Mouse (Mus musculus) layer of hippocampus, adult 8-10 months (tissue): ENCODE measurements around the gene Olfr718-ps1. TPM values are rescaled to one million over a fixed set of nuclear protein-coding genes. Genes with fewer than 3 reads are reported as not detected.

Source experiments
- DNase-seq, 2 experiments: peaks; one replicate each; pipeline ENCODE4 v3.0.0; 2022; ENCODE audit warnings: low spot score in 2 of 2
- microRNA-seq, 2 experiments: library from miRNA; unstranded; fragments of <30 nt; microRNA quantifications; one replicate each; pipeline ENCODE4 v1.2.0; 2022
- total RNA-seq, 4 experiments: library from RNA; stranded (reverse); gene quantifications; 2 replicates each; pipeline ENCODE4 v1.2.4; 2022

Olfr718-ps1 gene
- total RNA-seq, 4 experiments from 2014 or later = 0.09 to 0.29 (median 0.16) TPM

DNA sequence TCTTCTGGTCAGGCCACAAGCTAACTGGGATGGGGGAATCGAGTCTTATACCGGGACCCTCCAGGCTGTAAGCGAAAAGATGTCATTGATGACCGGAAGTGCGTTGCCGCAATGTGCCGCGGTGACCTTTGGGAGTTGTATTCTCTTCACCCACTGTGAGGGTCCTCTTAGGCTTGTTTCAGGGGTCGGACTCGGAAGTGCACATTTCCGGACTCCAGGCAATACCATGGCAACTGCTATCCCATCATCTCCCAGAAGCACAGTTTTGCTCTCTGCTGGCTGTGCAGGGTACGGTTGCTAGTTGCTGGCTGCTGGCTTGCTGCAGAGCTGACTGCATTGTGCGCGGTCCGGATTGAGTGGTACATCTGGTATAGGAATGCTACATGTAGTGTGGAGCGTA is 18.3 kb downstream of the Olfr718-ps1 start:
- DNase-seq = no peak

DNA sequence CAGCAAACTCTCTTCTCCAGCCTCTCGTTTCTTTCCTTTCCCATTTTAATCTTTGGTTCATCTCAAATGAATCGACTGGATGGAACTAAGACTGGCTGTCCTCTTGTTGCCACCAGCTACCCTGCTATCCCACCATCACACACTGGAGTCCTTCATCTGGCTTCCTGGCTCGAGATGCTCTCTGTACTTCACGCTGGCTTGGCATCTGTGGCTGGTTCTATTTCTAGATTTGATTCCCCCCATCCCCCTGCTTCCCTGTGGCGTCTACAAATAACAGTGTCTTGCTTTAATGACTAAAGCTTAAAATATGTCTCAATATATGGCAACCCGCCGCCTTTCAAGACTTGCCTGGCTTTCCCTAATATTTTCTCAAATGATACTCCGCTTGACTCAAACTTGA is 19.5 kb downstream of the Olfr718-ps1 start:
- peak in 1 of 2 experiments; percentile 28 for DNase-seq

DNA sequence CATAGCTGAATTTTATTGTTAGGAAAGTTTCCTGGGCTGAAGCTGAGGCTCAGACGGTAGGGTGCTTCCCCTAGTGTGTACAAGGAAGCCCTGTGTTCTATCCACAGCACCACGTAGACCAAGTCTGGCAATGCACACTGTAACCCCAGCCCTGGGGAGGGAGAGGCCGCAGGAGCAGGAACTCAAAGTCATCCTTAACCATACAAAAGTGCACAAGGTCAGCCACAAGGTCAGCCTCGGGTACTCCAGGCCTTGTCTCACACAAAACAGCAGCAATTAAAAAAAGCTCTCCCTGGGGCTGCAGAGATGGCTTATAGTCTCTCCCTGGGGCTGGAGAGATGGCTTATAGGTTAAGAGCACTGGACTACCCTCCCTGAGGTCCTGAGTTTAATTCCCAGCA is 20.5 kb downstream of the Olfr718-ps1 start:
- no peak for DNase-seq

- DNase-seq = no peak
These were observed 21.3 kb downstream of the Olfr718-ps1 start for GRCm38 (mm10) chr5:143126089-143126488.

DNA sequence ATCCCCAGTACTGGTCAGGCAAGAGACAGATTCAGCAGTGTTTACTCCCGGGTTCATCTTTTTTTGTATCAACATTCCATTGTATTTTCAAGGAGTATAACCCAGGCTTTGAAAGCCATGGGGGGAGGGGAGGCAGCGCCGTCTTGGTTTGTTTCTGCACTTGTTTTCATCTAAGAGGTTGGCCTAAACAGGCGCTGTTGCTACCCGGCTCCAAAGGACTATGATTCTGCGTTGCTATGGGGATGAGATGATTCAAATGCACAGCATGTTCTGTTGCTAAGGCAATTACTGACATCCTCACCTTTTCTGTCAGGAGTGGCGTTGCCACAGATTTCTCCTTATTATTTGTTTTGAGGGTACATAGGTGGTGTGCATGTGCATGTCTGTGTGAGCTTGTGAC is 21.8 kb downstream of the Olfr718-ps1 start:
- peak; percentile 37 to 61 for DNase-seq

GRCm38 (mm10) chr5:143124805-143125378 is 22.5 kb downstream of the Olfr718-ps1 start:
- DNase-seq = no peak

DNA sequence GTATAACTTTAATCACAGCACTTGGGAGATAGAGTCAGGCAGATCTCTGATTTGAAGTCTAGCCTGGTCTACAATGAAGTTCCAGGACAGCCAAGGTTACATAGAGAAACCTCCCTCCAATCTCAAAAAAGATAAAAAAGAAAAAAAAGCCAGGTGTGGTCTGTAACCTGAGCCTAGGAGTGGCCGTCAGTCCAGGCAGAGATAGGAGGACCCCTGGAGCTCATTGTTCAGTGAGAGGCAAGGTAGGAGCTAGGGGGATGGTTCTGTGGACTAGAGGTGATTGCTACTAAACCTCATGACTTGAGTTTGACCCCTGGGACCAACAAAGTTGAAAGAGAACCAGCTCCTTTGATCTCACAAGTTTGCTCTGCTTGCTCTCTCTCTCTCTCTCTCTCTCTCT is 24.7 kb downstream of the Olfr718-ps1 start:
- no peak for DNase-seq

- no peak for DNase-seq
These were observed 25.3 kb downstream of the Olfr718-ps1 start for GRCm38 (mm10) chr5:143122125-143122524.

DNA sequence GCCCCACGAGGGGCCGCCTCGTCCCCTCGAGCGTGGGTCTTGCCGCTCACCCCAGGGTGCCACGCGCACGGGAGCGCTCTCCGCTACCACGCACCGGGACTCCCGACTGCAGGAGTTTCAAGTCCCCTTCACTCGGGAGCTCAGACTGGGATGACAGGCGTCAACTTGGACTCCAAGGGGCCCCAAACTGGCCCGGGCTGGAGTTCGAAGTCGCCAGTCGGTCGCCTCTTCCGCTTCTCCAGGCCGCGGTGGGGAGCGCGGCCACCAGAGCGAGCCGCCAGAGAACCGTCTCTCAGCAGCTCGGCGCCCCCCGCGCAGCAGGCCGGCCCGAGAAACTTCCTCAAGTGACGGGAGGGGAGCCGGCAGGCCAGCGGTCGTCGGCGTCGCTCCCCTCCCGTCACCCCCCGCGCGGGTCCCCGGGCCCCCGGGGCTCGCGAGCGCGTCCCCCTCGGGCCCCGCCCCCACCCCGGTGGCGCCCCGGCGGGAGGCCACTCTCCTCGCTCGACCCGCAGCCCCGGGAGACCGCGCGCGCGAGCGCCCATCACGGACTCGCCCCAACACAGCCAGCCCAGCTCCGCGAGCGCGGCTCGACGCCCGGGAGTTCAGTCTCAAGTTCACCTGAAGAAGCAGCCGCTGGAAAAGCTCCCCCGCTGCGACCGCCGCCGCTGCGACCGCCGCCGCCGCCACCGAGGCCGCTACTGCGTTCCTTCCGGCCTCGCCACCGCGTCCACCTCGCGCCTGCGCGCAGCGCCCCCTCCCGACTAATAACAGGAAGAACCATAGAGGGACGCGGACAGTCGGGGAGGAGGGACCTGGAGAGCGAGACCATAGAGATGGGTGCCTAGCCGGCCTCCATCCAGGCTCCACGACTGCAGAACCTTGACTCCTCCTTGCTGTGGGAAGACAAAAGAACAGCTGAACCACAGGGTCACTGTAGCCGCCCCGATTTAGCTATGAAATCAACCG is 34.8 kb downstream of the Olfr718-ps1 start, which contains the start of gene Rnf216:
TSS of gene Rnf216 (minus strand) at position 714 of the 966 bp plus-strand sequence.
- peak; percentile 90 to 96 for DNase-seq

- no peak for DNase-seq
These were observed 40.5 kb downstream of the Olfr718-ps1 start for GRCm38 (mm10) chr5:143106842-143107241.

GRCm38 (mm10) chr5:143103231-143103630 is 44.1 kb downstream of the Olfr718-ps1 start:
- DNase-seq = no peak

DNA sequence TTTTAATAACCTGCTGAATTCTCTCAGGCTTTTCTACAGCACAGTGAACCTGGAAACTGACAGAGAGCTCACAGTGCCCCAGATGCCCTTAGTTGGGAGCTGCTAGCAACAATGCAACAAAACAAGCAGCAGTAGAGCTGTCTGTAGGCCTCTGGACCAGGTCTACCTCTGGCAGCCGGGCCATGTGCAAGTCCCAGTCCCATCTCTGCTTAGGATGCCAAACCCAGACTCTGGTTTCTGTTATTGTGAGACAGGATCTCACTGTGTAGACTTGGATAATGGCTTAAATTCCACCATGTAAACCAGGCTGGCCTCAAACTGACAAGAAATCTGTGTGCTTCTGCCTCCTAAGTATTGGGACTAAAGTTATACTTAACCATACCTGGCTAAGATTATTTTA is 45.8 kb downstream of the Olfr718-ps1 start:
- DNase-seq = no peak

DNA sequence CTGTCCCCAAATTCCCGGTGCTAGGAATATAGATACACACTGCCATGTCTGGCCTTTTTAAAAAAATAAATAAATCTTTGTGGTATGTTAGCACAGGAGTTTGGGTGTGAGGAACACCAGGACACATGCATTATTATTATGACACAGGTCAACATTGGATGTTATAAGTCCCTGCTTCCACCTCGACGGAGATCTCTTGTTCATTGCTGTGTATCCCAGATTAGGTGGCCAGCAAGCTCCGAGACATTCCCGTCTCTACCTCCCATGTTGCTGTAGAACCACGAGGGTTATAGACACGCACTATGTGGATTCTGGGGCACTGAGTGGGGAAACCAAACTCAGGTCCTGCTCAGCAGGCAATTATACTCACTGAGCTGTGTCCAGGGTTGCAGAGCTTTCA is 52.1 kb downstream of the Olfr718-ps1 start:
- no peak for DNase-seq

GRCm38 (mm10) chr5:143092891-143093290 is 54.5 kb downstream of the Olfr718-ps1 start:
- DNase-seq = no peak

DNA sequence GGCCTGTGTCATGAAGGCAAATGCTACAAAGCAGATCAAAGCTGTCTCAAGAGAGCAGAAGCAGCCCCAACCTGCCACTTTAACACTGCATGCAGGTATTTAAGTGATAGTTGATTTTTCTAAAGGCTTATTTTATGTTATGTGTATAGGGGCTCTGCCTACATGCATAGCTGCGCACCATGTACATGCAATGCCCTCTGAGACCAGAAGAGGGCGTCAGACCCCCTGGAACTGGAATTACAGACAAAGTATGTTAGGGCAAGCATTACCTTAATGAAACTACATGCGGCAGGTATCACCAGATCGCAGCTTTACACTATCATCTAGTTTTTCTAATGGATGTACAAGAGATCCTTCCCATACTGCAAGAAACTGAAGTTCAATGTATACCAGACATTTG is 62.5 kb downstream of the Olfr718-ps1 start:
- no peak for DNase-seq

Small RNAs within 50 kb of the gene (microRNA-seq; reads per million reads assigned to microRNA genes)
- 0 reads per million in 2 experiments for gene Gm44405

Other genes starting within 250 kb of the Olfr718-ps1 start
- gene Actb, start 240.8 kb downstream of the Olfr718-ps1 start, total RNA-seq = 1,000 to 10,000 TPM; 2,836 to 3,420 (median 3,105) TPM
- 100 to 1,000 TPM; 150 to 174 (median 163) TPM for gene Fscn1, start 187.2 kb downstream of the Olfr718-ps1 start, total RNA-seq
- gene Rnf216, start 34.6 kb downstream of the Olfr718-ps1 start, total RNA-seq = 10 to 100 TPM; 44.7 to 51.3 (median 47.7) TPM
- 10 to 100 TPM; 12.4 to 15.1 (median 13.8) TPM for gene Rbak, start 33.2 kb upstream of the Olfr718-ps1 start, total RNA-seq
- gene Spdye4b, start 33.4 kb upstream of the Olfr718-ps1 start, total RNA-seq = not detected
- gene Spdye4a, start 79.3 kb upstream of the Olfr718-ps1 start, total RNA-seq = not detected
- 10 to 100 TPM; 27.6 to 38.7 (median 35.6) TPM for gene Zfp12, start 87.6 kb upstream of the Olfr718-ps1 start, total RNA-seq
- gene Zfp316, start 122.4 kb upstream of the Olfr718-ps1 start, total RNA-seq = 10 to 100 TPM; 20.6 to 24.1 (median 23.1) TPM
- 1 to 10 TPM; 4.1 to 5.5 (median 4.4) TPM for gene Zfp853, start 146.0 kb upstream of the Olfr718-ps1 start, total RNA-seq
- 10 to 100 TPM; 22.7 to 25.8 (median 24.1) TPM for gene E130309D02Rik, start 167.8 kb upstream of the Olfr718-ps1 start, total RNA-seq
- gene Zdhhc4, start 181.7 kb upstream of the Olfr718-ps1 start, total RNA-seq = 10 to 100 TPM; 50.4 to 57.0 (median 54.1) TPM
- gene Grid2ip, start 209.8 kb upstream of the Olfr718-ps1 start, total RNA-seq = 1 to 10 TPM in 3 of 4 experiments, under 1 TPM in 1; 0.99 to 1.7 (median 1.5) TPM